Mouse (Mus musculus) CH12.LX (cell line): Measurements from ENCODE around the gene Rexo1. TPM values are rescaled to one million over a fixed set of nuclear protein-coding genes. Genes with fewer than 3 reads are reported as not detected.

ENCODE experiments used
- DNase-seq: peaks from one replicate; pipeline ENCODE4 v3.0.0-alpha.2; 2013; ENCODE audit errors: extremely low read depth
- H3K27ac ChIP-seq: 2 replicates; pipeline ENCODE4 v1.5.1; 2012; ENCODE audit warnings: low read depth, mild to moderate bottlenecking, control low read depth, moderate library complexity; ENCODE audit not compliant: insufficient read depth
- H3K27me3 ChIP-seq: replicated peaks from 2 replicates; pipeline ENCODE3; 2012; ENCODE audit warnings: inconsistent platforms
- H3K36me3 ChIP-seq, 2 experiments: replicated peaks in 1 of 2; 2 replicates each; pipeline versions ENCODE3 to v1.6.1; 2012; ENCODE audit warnings: inconsistent platforms in 1 of 2, low read length in 1 of 2, mild to moderate bottlenecking in 1 of 2, mixed read lengths in 1 of 2, moderate library complexity in 1 of 2; ENCODE audit not compliant: control insufficient read depth in 1 of 2, insufficient read depth in 1 of 2
- H3K4me1 ChIP-seq, 2 experiments: 2 replicates each; pipeline ENCODE4 v1.6.1; 2012; ENCODE audit warnings: inconsistent platforms in 1 of 2, moderate library complexity in 1 of 2; ENCODE audit not compliant: insufficient read depth in 2 of 2, control insufficient read depth in 1 of 2
- H3K4me2 ChIP-seq: 2 replicates; pipeline ENCODE4 v1.6.1; 2012; ENCODE audit warnings: low read depth, mild to moderate bottlenecking, control low read depth; ENCODE audit not compliant: poor library complexity, insufficient read depth, severe bottlenecking
- H3K4me3 ChIP-seq, 3 experiments: fragments of 150-350 bp in 1 of 3; sonication (generic) in 1 of 3; replicated peaks in 1 of 3; 2 replicates each; pipeline versions ENCODE3 to v1.5.1; 2011 to 2012; ENCODE audit warnings: low read depth in 2 of 3, low read length in 2 of 3, mild to moderate bottlenecking in 2 of 3, moderate library complexity in 2 of 3, control low read depth in 1 of 3, improper control_type of control experiment in 1 of 3, inconsistent platforms in 1 of 3, mixed read lengths in 1 of 3; ENCODE audit not compliant: poor library complexity in 1 of 3
- H3K79me2 ChIP-seq: replicated peaks from 2 replicates; pipeline ENCODE4 v1.6.1; 2012; ENCODE audit warnings: mild to moderate bottlenecking, moderate library complexity; ENCODE audit not compliant: control insufficient read depth, poor library complexity, insufficient read depth, severe bottlenecking; ENCODE audit errors: extremely low read depth
- H3K9ac ChIP-seq: 2 replicates; pipeline ENCODE4 v1.6.1; 2012; ENCODE audit warnings: low read depth, mild to moderate bottlenecking, control low read depth, moderate library complexity; ENCODE audit not compliant: insufficient read depth
- H3K9me3 ChIP-seq: replicated peaks from 2 replicates; pipeline ENCODE3; 2012; ENCODE audit warnings: low read length, inconsistent platforms, mixed read lengths
- CHD2 ChIP-seq: IDR thresholded peaks from 2 replicates; pipeline ENCODE4 v1.6.1; 2011; ENCODE audit warnings: low read length, improper control_type of control experiment
- EP300 ChIP-seq: IDR thresholded peaks from 2 replicates; pipeline ENCODE4 v1.6.1; 2011; ENCODE audit warnings: low read length, improper control_type of control experiment
- GABPA ChIP-seq: IDR thresholded peaks from 2 replicates; pipeline ENCODE4 v1.6.1; 2012; ENCODE audit warnings: low read depth, low read length, improper control_type of control experiment, inconsistent platforms; ENCODE audit not compliant: insufficient replicate concordance
- IRF4 ChIP-seq: IDR thresholded peaks from 2 replicates; pipeline ENCODE4 v1.6.1; 2014; ENCODE audit warnings: low read depth, mild to moderate bottlenecking, inconsistent platforms, low read length, improper control_type of control experiment
- JUN ChIP-seq: IDR thresholded peaks from 2 replicates; pipeline ENCODE4 v1.6.1; 2011; ENCODE audit warnings: low read depth, mild to moderate bottlenecking, low read length, improper control_type of control experiment, moderate library complexity; ENCODE audit not compliant: insufficient read depth
- MYC ChIP-seq: IDR thresholded peaks from 2 replicates; pipeline ENCODE4 v1.6.1; 2011; ENCODE audit warnings: low read depth, mild to moderate bottlenecking, improper control_type of control experiment, low read length
- POLR2AphosphoS2 ChIP-seq: IDR thresholded peaks from 2 replicates; pipeline ENCODE4 v1.6.1; 2011; ENCODE audit warnings: low read depth, low read length, improper control_type of control experiment
- RAD21 ChIP-seq: IDR thresholded peaks from 2 replicates; pipeline ENCODE4 v1.6.1; 2011; ENCODE audit warnings: low read depth, mild to moderate bottlenecking, low read length, improper control_type of control experiment, moderate library complexity
- RCOR1 ChIP-seq: conservative IDR thresholded peaks from 2 replicates; pipeline ENCODE4 v1.6.1; 2012; ENCODE audit warnings: low read depth, mild to moderate bottlenecking, inconsistent platforms, low read length, improper control_type of control experiment
- TBP ChIP-seq: conservative IDR thresholded peaks from 2 replicates; pipeline ENCODE4 v1.6.1; 2011; ENCODE audit warnings: low read depth, low read length, improper control_type of control experiment
- TCF12 ChIP-seq: IDR thresholded peaks from 2 replicates; pipeline ENCODE4 v1.6.1; 2014; ENCODE audit warnings: low read depth, mild to moderate bottlenecking, inconsistent platforms, low read length, improper control_type of control experiment
- UBTF ChIP-seq: IDR thresholded peaks from 2 replicates; pipeline ENCODE4 v1.6.1; 2012; ENCODE audit warnings: low read depth, mild to moderate bottlenecking, inconsistent platforms, low read length, improper control_type of control experiment, moderate library complexity
- USF2 ChIP-seq: conservative IDR thresholded peaks from 2 replicates; pipeline ENCODE4 v1.6.1; 2011; ENCODE audit warnings: low read depth, low read length, improper control_type of control experiment
- ZMIZ1 ChIP-seq: IDR thresholded peaks from 2 replicates; pipeline ENCODE4 v1.6.1; 2012; ENCODE audit warnings: low read depth, mild to moderate bottlenecking, inconsistent platforms, low read length, improper control_type of control experiment
- ZNF384 ChIP-seq: IDR thresholded peaks from 2 replicates; pipeline ENCODE4 v1.6.1; 2012; ENCODE audit warnings: low read depth, low read length, improper control_type of control experiment, inconsistent platforms
- dilution Hi-C: fragments of 300-500 bp; cut with MboI; formaldehyde crosslinking; loops from 2 replicates; pipeline ENCODE4 v1.14.3; 2020; ENCODE audit warnings: low sequenced_read_pairs; ENCODE audit not compliant: extremely low pct_unique_long_range_greater_than_20kb, extremely low pct_ligation_motif_present
- in situ Hi-C: fragments of 300-500 bp; cut with MboI; formaldehyde crosslinking; loops from 3 replicates; pipeline ENCODE4 v1.14.3; 2019; ENCODE audit warnings: low sequenced_read_pairs, low pct_ligation_motif_present, low pct_unique_long_range_greater_than_20kb, mixed read lengths
- polyA plus RNA-seq: library from polyadenylated mRNA; unstranded; fragments of >175 nt; gene quantifications from 2 replicates; pipeline ENCODE4 v1.2.1, GENCODE M21; 2012; ENCODE audit warnings: low read depth; ENCODE audit not compliant: insufficient read length
- total RNA-seq, 2 experiments: library from RNA; depleted of rRNA; stranded (reverse); fragments of 300-350 nt in 1 of 2; fragments of >200 nt in 1 of 2; gene quantifications; 2 replicates each; pipeline ENCODE4 v1.2.3; 2012 to 2014

The Rexo1 gene
- total and polyA plus RNA-seq, 3 experiments, result 7.0 to 41.9 (median 17.7) TPM

DNA sequence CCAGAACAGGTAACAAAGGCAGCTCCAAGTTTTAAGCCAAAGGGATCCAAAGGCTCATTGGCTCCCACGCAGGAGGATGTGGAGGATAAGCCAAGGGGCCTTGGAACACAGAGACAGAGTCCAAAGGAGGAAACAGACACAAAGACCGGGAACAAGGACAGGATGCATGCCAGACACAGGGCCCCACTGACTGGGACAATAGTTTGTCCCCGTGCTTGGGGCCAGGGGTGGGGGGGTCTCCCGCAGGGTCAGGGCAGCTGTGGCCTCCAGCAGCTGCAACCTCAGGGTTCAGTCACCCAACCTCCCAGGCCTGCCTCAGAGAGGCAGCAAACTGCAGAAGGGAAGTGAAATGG is 25.9 kb upstream of the Rexo1 start:
- no peak for DNase-seq
- H3K27me3 ChIP-seq, result no peaks in the 10 kb centered on the region
- peaks cover 20% of the 10 kb centered on the region for H3K79me2 ChIP-seq
- in situ Hi-C loops, result no loop called here
- H3K9ac ChIP-seq, result no peak overlapping the region
- no peaks in the 10 kb centered on the region for H3K9me3 ChIP-seq
- H3K27ac ChIP-seq, result no peak overlapping the region
- dilution Hi-C loops, result no loop called here
- no peak overlapping the region; the same call in 1 of the 2 replicates for H3K4me2 ChIP-seq
- TF ChIP-seq IRF4 (no peak), TCF12 (peak; percentile 44; the same call in 1 of the 2 replicates)
- TF ChIP-seq, all 38 proteins: peak for 1
- peaks cover 31 to 52% of the 10 kb centered on the region in 2 experiments for H3K36me3 ChIP-seq
- peaks cover 29 to 70% of the 10 kb centered on the region in 2 experiments for H3K4me1 ChIP-seq
- H3K4me3 ChIP-seq, result no peak overlapping the region

DNA sequence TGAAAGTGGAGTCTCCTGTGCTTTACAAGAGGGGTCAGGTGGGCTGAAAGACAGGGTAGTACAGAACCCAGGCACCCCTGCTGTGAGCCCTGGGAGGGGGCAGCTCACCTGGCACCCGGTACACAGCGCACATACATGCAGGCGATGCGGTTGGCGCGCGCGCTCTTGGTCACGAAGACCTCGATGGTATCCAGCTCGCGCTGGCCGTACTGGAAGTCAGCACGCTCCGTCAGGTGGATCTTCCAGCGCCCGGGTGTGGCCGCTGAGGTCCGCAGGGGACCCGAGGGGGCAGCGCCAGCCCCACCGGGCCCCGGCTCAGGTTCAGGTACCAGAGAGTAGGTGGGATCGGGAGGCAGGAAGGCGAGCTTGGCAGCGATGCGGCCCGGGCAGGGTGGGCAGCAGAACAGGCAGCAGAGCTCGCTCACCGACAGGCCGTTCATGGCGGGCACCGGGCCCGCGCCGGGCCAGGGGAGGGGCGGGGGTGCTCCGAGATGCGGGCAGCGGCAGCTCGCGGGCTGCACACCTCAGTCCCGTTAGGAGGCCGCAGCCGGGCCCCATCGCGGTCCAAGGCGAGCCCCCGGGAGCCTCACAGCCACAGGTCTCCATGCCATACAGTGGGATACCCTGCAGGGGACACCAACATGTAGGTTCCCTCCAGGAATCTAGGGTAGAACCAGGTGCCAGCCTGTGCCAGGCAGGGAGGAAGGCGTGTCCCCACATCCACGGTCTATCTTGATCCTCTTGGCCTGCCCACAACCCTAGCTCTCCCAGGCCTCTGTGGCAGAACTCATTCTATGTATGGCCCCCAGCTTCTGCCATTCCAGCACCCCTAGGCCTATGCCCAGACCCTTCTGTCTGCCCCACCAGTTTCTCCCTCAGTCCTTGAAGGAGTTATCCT is 25.3 kb upstream of the Rexo1 start:
- TF ChIP-seq EP300 (no peak), UBTF (no peak), POLR2AphosphoS2 (no peak), RCOR1 (no peak), ZNF384 (no peak), RAD21 (no peak), JUN (no peak), TBP (no peak), CHD2 (no peak), GABPA (no peak), USF2 (no peak), ZMIZ1 (no peak), MYC (no peak)
- DNase-seq, result no peak
- H3K9me3 ChIP-seq, result no peaks in the 10 kb centered on the region
- no peak overlapping the region; the same call in 1 of the 2 replicates for H3K4me2 ChIP-seq
- H3K9ac ChIP-seq, result no peak overlapping the region
- peaks cover 31 to 56% of the 10 kb centered on the region in 2 experiments for H3K36me3 ChIP-seq
- H3K27me3 ChIP-seq, result no peaks in the 10 kb centered on the region
- in situ Hi-C loops, result no loop called here
- no peak overlapping the region for H3K27ac ChIP-seq
- no peak overlapping the region for H3K4me3 ChIP-seq
- dilution Hi-C loops, result no loop called here
- peaks cover 20% of the 10 kb centered on the region for H3K79me2 ChIP-seq
- H3K4me1 ChIP-seq, result peaks cover 29 to 75% of the 10 kb centered on the region in 2 experiments
